Comparison of ENCODE assay signal across 10 mouse cellular contexts in genomic region chr19:53263859-53264733, GRCm38 (mm10). TPM values are rescaled to one million over a fixed set of nuclear protein-coding genes. Genes with fewer than 3 reads are reported as not detected.
DNase-seq lines count a peak whose midpoint lies in the region; ATAC-seq and TF ChIP-seq lines count a peak whose summit lies in the region.
"Had no signal": no experiment of that assay in that cellular context is flagged by ENCODE, and none has a peak within 500 bp of the region (broad histone marks: within the 10 kb centered on the region; RNA-seq: fewer than 3 reads in every experiment).

No protein-coding gene starts in this region.

- no peak for ATAC-seq in heart, embryonic 13.5 days (ENCODE audit: extremely low read depth, insufficient number of reproducible peaks, low FRiP score, low TSS enrichment)
- ATAC-seq in hindbrain, embryonic 16.5 days, result no peak
- no peak for ATAC-seq in midbrain, embryonic 16.5 days

- WGBS in heart, embryonic 13.5 days, result 34% methylated on average over 23 of the region's 23 CpGs
- 28% methylated on average over 23 of the region's 23 CpGs for WGBS in hindbrain, embryonic 16.5 days
- WGBS in midbrain, embryonic 16.5 days, result 33% methylated on average over 22 of the region's 23 CpGs

- no peaks in the 10 kb centered on the region for H3K27me3 ChIP-seq in heart, embryonic 13.5 days (replicated peaks)
- H3K27me3 ChIP-seq in hindbrain, embryonic 16.5 days (replicated peaks; ENCODE audit: control insufficient read depth, insufficient read depth, low read length), result no peaks in the 10 kb centered on the region
- H3K27me3 ChIP-seq in midbrain, embryonic 16.5 days (ENCODE audit: control insufficient read depth, insufficient read depth, low read depth, low read length), result no peaks in the 10 kb centered on the region

- TF ChIP-seq CTCF in brain, embryonic 14.5 days (IDR thresholded peaks at IDR 0.05; ENCODE audit: borderline replicate concordance, extremely low read depth, insufficient read depth, insufficient read length), result no peak

- DNase-seq in heart, postnatal 25 days (ENCODE audit: low spot score), result no peak
- DNase-seq in brain, embryonic 14.5 days (ENCODE audit: low read depth), result peak; percentile 25
- DNase-seq in layer of hippocampus, postnatal 10 days (ENCODE audit: low spot score in 2 of 2), result no peak
- no peak for DNase-seq in kidney, postnatal 25 days
- DNase-seq in heart, adult 18-20 months, result no peak

- H3K4me3 ChIP-seq in heart, embryonic 13.5 days, result no peak overlapping the region
- H3K4me3 ChIP-seq in hindbrain, embryonic 16.5 days (ENCODE audit: low read length), result no peak overlapping the region
- no peak overlapping the region for H3K4me3 ChIP-seq in midbrain, embryonic 16.5 days (ENCODE audit: low read depth, low read length)
- H3K4me3 ChIP-seq: erythroblast, embryonic 14.5 days had no signal

- no peak overlapping the region for H3K9ac ChIP-seq in heart, embryonic 13.5 days
- H3K9ac ChIP-seq in hindbrain, embryonic 16.5 days (ENCODE audit: low read depth, low read length), result no peak overlapping the region
- 0 out of 2 replicates have a peak overlapping the region, but pooled peaks have one; percentile 25 for H3K9ac ChIP-seq in midbrain, embryonic 16.5 days (ENCODE audit: low read depth, low read length)

- H3K9me3 ChIP-seq in heart, embryonic 13.5 days, result no peaks in the 10 kb centered on the region
- H3K9me3 ChIP-seq in hindbrain, embryonic 16.5 days (ENCODE audit: control insufficient read depth, low read length), result no peaks in the 10 kb centered on the region
- no peaks in the 10 kb centered on the region for H3K9me3 ChIP-seq in midbrain, embryonic 16.5 days (replicated peaks; ENCODE audit: control insufficient read depth, low read length, poor library complexity, severe bottlenecking)

- H3K27ac ChIP-seq in heart, embryonic 13.5 days (replicated peaks), result no peak overlapping the region
- no peak overlapping the region for H3K27ac ChIP-seq in hindbrain, embryonic 16.5 days (ENCODE audit: low read depth, low read length)
- no peak overlapping the region for H3K27ac ChIP-seq in midbrain, embryonic 16.5 days (ENCODE audit: low read length)
- H3K27ac ChIP-seq: macrophage had no signal

- H3K36me3 ChIP-seq in heart, embryonic 13.5 days, result no peaks in the 10 kb centered on the region
- H3K36me3 ChIP-seq in hindbrain, embryonic 16.5 days (ENCODE audit: control insufficient read depth, insufficient read depth, low read length), result no peaks in the 10 kb centered on the region
- no peaks in the 10 kb centered on the region for H3K36me3 ChIP-seq in midbrain, embryonic 16.5 days (ENCODE audit: control insufficient read depth, insufficient read depth, low read length)

- peaks cover 29% of the 10 kb centered on the region for H3K4me1 ChIP-seq in heart, embryonic 13.5 days
- peaks cover 2% of the 10 kb centered on the region; the same call in 1 of the 2 replicates for H3K4me1 ChIP-seq in hindbrain, embryonic 16.5 days (ENCODE audit: control insufficient read depth, insufficient read depth, low read depth, low read length)
- no peaks in the 10 kb centered on the region for H3K4me1 ChIP-seq in midbrain, embryonic 16.5 days (ENCODE audit: control insufficient read depth, insufficient read depth, low read length)

- H3K4me2 ChIP-seq in heart, embryonic 13.5 days, result peak overlapping the region; percentile 22; the same call in 1 of the 2 replicates
- peak overlapping the region; percentile 36 for H3K4me2 ChIP-seq in hindbrain, embryonic 16.5 days (ENCODE audit: low read length)
- H3K4me2 ChIP-seq in midbrain, embryonic 16.5 days (ENCODE audit: low read length), result peak overlapping the region; percentile 36

- intact Hi-C loops in heart, postnatal 25 days (cut with DNase I), result no loop called here

- no peak for TF ChIP-seq POLR2A in brain, embryonic 14.5 days (IDR thresholded peaks at IDR 0.05; ENCODE audit: borderline replicate concordance, extremely low read depth, insufficient read depth, insufficient read length, poor library complexity, severe bottlenecking)

RNA-seq across cellular contexts. Expression of gene Mxi1, which starts 46.2 kb away (rescaled TPM):
- polyA plus RNA-seq in heart, embryonic 13.5 days (2015; fragmentation: Nextera tagmentation; extraction: Ambion mirVana), result 31.8 and 34.5 TPM in 2 replicates
- 10 to 100 TPM; 41.8 to 44.4 TPM for total RNA-seq in heart, postnatal 25 days (2021)
- 37.1 and 44.2 TPM in 2 replicates for polyA plus RNA-seq in brain, embryonic 14.5 days (2012; rRNA removed)
- 18.9 and 27.8 TPM in 2 replicates for polyA plus RNA-seq in hindbrain, embryonic 16.5 days (2015; fragmentation: Nextera tagmentation; extraction: Ambion mirVana)
- 37.2 and 40.8 TPM in 2 replicates for polyA plus RNA-seq in midbrain, embryonic 16.5 days (2015; fragmentation: Nextera tagmentation; extraction: Ambion mirVana)
- 10 to 100 TPM; 52.0 to 57.0 TPM for total RNA-seq in layer of hippocampus, postnatal 10 days (2021)
- total RNA-seq in heart, adult 18-20 months (2021), result 10 to 100 TPM; 37.8 to 42.7 TPM
